In genomic region chr5:100658460-100658859, GRCm38 (mm10) we compare ENCODE assay signal across 26 mouse cellular contexts. TPM values are rescaled to one million over a fixed set of nuclear protein-coding genes. Genes with fewer than 3 reads are reported as not detected.
DNase-seq lines count a peak whose midpoint lies in the region; ATAC-seq lines count a peak whose summit lies in the region.
"Had no signal": no experiment of that assay in that cellular context is flagged by ENCODE, and none has a peak within 500 bp of the region (broad histone marks: within the 10 kb centered on the region; RNA-seq: fewer than 3 reads in every experiment).

No protein-coding gene starts in this region.

- no peak for ATAC-seq in hindbrain, embryonic 11.5 days (ENCODE audit: low FRiP score)
- ATAC-seq: activated CD4-positive, CD25-positive, alpha-beta regulatory T cell, adult 4 months; CD4-positive, CD25-positive, alpha-beta regulatory T cell, adult 4 months; forebrain, embryonic 15.5 days; inflammation-experienced regulatory T-cells, adult 6 months; liver, postnatal 0 days; Patski had no signal

- H3K27me3 ChIP-seq in hindbrain, embryonic 11.5 days (ENCODE audit: control insufficient read depth, insufficient read depth, low read length) = no peaks in the 10 kb centered on the region
- H3K27me3 ChIP-seq: embryonic facial prominence, embryonic 15.5 days; forebrain, embryonic 15.5 days; limb, embryonic 12.5 days; Patski had no signal

- no peak overlapping the region for H3K9ac ChIP-seq in hindbrain, embryonic 11.5 days (ENCODE audit: low read depth, low read length)
- H3K9ac ChIP-seq: embryonic facial prominence, embryonic 15.5 days; forebrain, embryonic 15.5 days; hindbrain, embryonic 14.5 days; limb, embryonic 12.5 days; liver, postnatal 0 days had no signal

- WGBS in hindbrain, embryonic 11.5 days = 82% methylated on average over 6 of the region's 6 CpGs

- H3K9me3 ChIP-seq in hindbrain, embryonic 11.5 days (ENCODE audit: control insufficient read depth, low read length) = no peaks in the 10 kb centered on the region
- H3K9me3 ChIP-seq: embryonic facial prominence, embryonic 15.5 days; forebrain, embryonic 15.5 days; limb, embryonic 12.5 days had no signal

- no peak overlapping the region for H3K27ac ChIP-seq in hindbrain, embryonic 11.5 days (ENCODE audit: low read depth, low read length)
- H3K27ac ChIP-seq: embryonic facial prominence, embryonic 15.5 days; forebrain, embryonic 15.5 days; heart, adult 2 months; hindbrain, embryonic 14.5 days; kidney, postnatal 0 days; limb, embryonic 12.5 days had no signal

- H3K4me3 ChIP-seq in hindbrain, embryonic 11.5 days (ENCODE audit: low read depth, low read length) = no peak overlapping the region
- H3K4me3 ChIP-seq: embryonic facial prominence, embryonic 15.5 days; forebrain, embryonic 15.5 days; heart, adult 2 months; limb, embryonic 12.5 days had no signal

- DNase-seq in layer of hippocampus, adult 11-12 months (ENCODE audit: low spot score) = peak; percentile 59
- DNase-seq in layer of hippocampus, adult 9-10 months (ENCODE audit: low spot score) = no peak
- peak; percentile 64 for DNase-seq in R1 (ENCODE audit: low read depth, low spot score)
- peak; percentile 23 to 60 for DNase-seq in layer of hippocampus, postnatal 14 days (ENCODE audit: low spot score in 2 of 2)
- peak; percentile 18 for DNase-seq in right cerebral cortex, postnatal 25 days
- DNase-seq in hindbrain, embryonic 11.5 days (ENCODE audit: low spot score) = no peak
- no peak for DNase-seq in adipocyte (ENCODE audit: low spot score)
- no peak for DNase-seq in natural killer cell, adult 2 months (ENCODE audit: low spot score in 2 of 2)
- DNase-seq: adrenal gland, postnatal 10 days; cerebellum, adult 8-10 months; gastrocnemius, postnatal 36 days; heart, adult 2 months; kidney, adult 18-20 months; liver, postnatal 0 days; lung, postnatal 10 days had no signal

- H3K36me3 ChIP-seq in hindbrain, embryonic 11.5 days (ENCODE audit: control insufficient read depth, insufficient read depth, low read length) = 0 out of 2 replicates have a peak, but pooled peaks cover 2% of the 10 kb centered on the region

- H3K4me1 ChIP-seq in hindbrain, embryonic 11.5 days (replicated peaks; ENCODE audit: control insufficient read depth, insufficient read depth, low read length) = no peaks in the 10 kb centered on the region
- H3K4me1 ChIP-seq: embryonic facial prominence, embryonic 15.5 days; forebrain, embryonic 15.5 days; limb, embryonic 12.5 days had no signal

- H3K4me2 ChIP-seq in hindbrain, embryonic 11.5 days (replicated peaks; ENCODE audit: low read depth, low read length) = no peak overlapping the region
- H3K4me2 ChIP-seq: embryonic facial prominence, embryonic 15.5 days; forebrain, embryonic 15.5 days; hindbrain, embryonic 14.5 days; limb, embryonic 12.5 days; liver, embryonic 11.5 days; midbrain, embryonic 11.5 days had no signal

RNA-seq across cellular contexts. Expression of gene Coq2, which starts 16.5 kb away (rescaled TPM):
- total RNA-seq in layer of hippocampus, postnatal 14 days (2021) = 10 to 100 TPM; 62.0 to 62.6 TPM
- polyA plus RNA-seq in hindbrain, embryonic 11.5 days (2014; fragmentation: Nextera tagmentation; extraction: Ambion mirVana) = 48.4 and 55.5 TPM in 2 replicates

Comparison
In these comparisons a context has a peak if more than half of its experiments do, and no peak if none do; other contexts are left out.
1. DNase-seq: peak in layer of hippocampus, adult 11-12 months (single experiment), R1 (single experiment), layer of hippocampus, postnatal 14 days (2 of 2) and right cerebral cortex, postnatal 25 days (single experiment); none in layer of hippocampus, adult 9-10 months (single experiment), hindbrain, embryonic 11.5 days (single experiment), adipocyte (single experiment) and natural killer cell, adult 2 months (0 of 2).